Mouse (Mus musculus): ENCODE data around the gene Upf3a.
"Not testable (repeated sequence)": the region's sequence is repeated elsewhere in the genome, so short reads cannot be mapped to it uniquely, and the experiment has no call there.

DNA sequence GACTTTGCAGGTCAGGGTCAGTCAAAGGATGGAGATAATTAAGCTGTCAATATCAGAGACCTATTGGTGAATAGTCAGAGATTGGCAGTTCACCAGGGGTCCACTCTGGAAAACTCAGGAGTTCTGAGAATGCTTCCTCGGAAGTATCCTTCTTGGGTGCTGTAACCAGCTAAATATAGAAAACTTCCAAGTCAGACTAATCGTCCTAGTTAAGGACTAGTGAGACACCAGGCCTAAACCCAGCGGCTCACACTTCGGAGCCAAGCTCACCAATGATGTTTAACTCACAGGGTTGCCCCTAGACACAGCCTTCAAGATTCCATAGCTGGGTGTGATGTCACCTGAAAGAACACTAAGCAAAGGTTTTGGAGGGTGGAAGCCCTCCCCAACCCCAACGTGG is 52.9 kb downstream of the Upf3a start, which contains the start of gene AF366264:
- not testable (repeated sequence) for TF ChIP-seq POLR2A (IDR thresholded peaks at IDR 0.05; ENCODE audit: borderline replicate concordance, insufficient read depth, low read length); CTCF (IDR thresholded peaks at IDR 0.05; ENCODE audit: borderline replicate concordance, insufficient read depth, low read depth, low read length)
